Mouse (Mus musculus) forebrain, postnatal 0 days (tissue): ENCODE results near the gene D430019H16Rik. TPM values are rescaled to one million over a fixed set of nuclear protein-coding genes. Genes with fewer than 3 reads are reported as not detected.
A peak's percentile ranks its signal among the peaks of the same experiment; 100 is the strongest.

Experiments used
- ATAC-seq: fragments of 200-750 bp; cut with Nextera tagmentation; 2 replicates; pipeline ENCODE4 v1.8.0; 2017; ENCODE audit warnings: mild to moderate bottlenecking, moderate library complexity
- DNase-seq: peaks from one replicate; pipeline ENCODE4 v3.0.0-alpha.2; 2015
- H3K27ac ChIP-seq: fragments of 300-500 bp; sonication (generic); 2 replicates; pipeline ENCODE4 v1.5.1; 2014; ENCODE audit warnings: low read depth, mild to moderate bottlenecking, antibody characterized with exemption, low read length, moderate library complexity, mixed read lengths
- H3K27me3 ChIP-seq: fragments of 300-500 bp; sonication (generic); 2 replicates; pipeline ENCODE4 v1.6.1; 2014; ENCODE audit warnings: mild to moderate bottlenecking, low read length, mixed read lengths; ENCODE audit not compliant: insufficient read depth
- H3K36me3 ChIP-seq: fragments of 300-500 bp; sonication (generic); 2 replicates; pipeline ENCODE4 v1.6.1; 2014; ENCODE audit warnings: mild to moderate bottlenecking, moderate library complexity; ENCODE audit not compliant: insufficient read depth
- H3K4me1 ChIP-seq: fragments of 300-500 bp; sonication (generic); 2 replicates; pipeline ENCODE4 v1.6.1; 2014; ENCODE audit warnings: antibody characterized with exemption; ENCODE audit not compliant: insufficient read depth
- H3K4me2 ChIP-seq: fragments of 300-500 bp; sonication (generic); 2 replicates; pipeline ENCODE4 v1.6.1; 2014; ENCODE audit warnings: low read depth, mild to moderate bottlenecking, moderate library complexity
- H3K4me3 ChIP-seq: fragments of 300-500 bp; sonication (generic); 2 replicates; pipeline ENCODE4 v1.5.1; 2014; ENCODE audit warnings: low read depth, low read length, mixed read lengths
- H3K9ac ChIP-seq: fragments of 300-500 bp; sonication (generic); 2 replicates; pipeline ENCODE4 v1.6.1; 2014; ENCODE audit warnings: mild to moderate bottlenecking
- H3K9me3 ChIP-seq: fragments of 300-500 bp; sonication (generic); 2 replicates; pipeline ENCODE4 v1.6.1; 2016; ENCODE audit warnings: low read length
- CTCF ChIP-seq: sonication (generic); IDR thresholded peaks from 2 replicates; pipeline ENCODE4 v1.5.1; 2016; ENCODE audit warnings: antibody characterized with exemption, control low read depth, low read depth
- WGBS: fragments of 180-500 bp; shearing (Covaris S2); extraction: QIAGEN DNeasy Blood & Tissue Kit; methylation state at CpG from one replicate; pipeline ENCODE4 v1.1.7; 2014; 5-methylcytosine and 5-hydroxymethylcytosine counted together
- polyA plus RNA-seq: library from polyadenylated mRNA; unstranded; fragments of >200 nt; fragmentation: Nextera tagmentation; extraction: Ambion mirVana; gene quantifications from 2 replicates; pipeline ENCODE4 v1.2.1, GENCODE M21; 2015
- total RNA-seq: library from RNA; depleted of rRNA; stranded (reverse); fragments of >200 nt; gene quantifications from 2 replicates; pipeline ENCODE4 v1.2.3, GENCODE M21; 2014; rRNA removed

Gene D430019H16Rik
- total RNA-seq (192 and 208 TPM in 2 replicates), polyA plus RNA-seq (9.3 and 13.3 TPM in 2 replicates)

DNA sequence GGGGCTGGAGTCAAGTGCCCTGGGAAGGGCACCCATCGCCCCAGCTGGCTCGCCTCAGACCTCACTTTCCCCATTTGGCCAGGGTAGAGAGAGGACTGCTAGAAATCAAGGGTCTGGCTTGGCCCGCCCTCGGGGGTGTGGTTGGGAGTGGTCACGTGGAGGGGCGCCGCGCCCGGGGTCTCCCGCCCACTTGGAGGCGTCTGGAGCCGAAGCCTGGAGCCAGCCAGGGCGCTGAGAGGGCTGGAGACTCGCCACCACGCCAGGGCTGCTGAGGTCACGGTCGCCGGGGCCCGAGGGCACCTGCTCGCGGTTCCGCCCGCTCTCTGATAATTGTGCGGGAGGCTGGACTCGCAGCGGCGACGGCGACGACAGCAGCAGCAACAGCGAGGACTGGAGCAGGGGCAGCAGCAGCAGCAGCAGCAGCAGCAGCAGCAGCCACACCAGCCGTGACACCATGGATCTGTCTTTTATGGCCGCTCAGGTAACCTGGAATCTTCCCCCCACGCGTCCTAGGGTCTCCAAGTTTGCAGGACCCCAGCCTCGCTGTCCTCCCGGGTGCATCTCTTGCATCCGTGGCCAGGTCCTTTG, at the start of gene D430019H16Rik:
Gene D430019H16Rik (plus strand): TSS at position 187 of the 588 bp plus-strand sequence.
- Histone ChIP-seq H3K27me3 (no peaks in the 10 kb centered on the region), H3K4me2 (peak within 1 kb of the TSS; percentile 60), H3K9me3 (no peaks in the 10 kb centered on the region), H3K4me1 (peaks cover 18% of the 10 kb centered on the region), H3K9ac (peak within 1 kb of the TSS; percentile 90), H3K36me3 (peaks cover 6% of the 10 kb centered on the region; the same call in 1 of the 2 replicates), H3K27ac (peak within 1 kb of the TSS; percentile 91), H3K4me3 (peak within 1 kb of the TSS; percentile 89)
- DNase-seq, result peak; percentile 88
- WGBS, result under 1% methylated on average over 37 of the region's 38 CpGs
- peak; percentile 89 for ATAC-seq
- TF ChIP-seq CTCF, result no peak

DNA sequence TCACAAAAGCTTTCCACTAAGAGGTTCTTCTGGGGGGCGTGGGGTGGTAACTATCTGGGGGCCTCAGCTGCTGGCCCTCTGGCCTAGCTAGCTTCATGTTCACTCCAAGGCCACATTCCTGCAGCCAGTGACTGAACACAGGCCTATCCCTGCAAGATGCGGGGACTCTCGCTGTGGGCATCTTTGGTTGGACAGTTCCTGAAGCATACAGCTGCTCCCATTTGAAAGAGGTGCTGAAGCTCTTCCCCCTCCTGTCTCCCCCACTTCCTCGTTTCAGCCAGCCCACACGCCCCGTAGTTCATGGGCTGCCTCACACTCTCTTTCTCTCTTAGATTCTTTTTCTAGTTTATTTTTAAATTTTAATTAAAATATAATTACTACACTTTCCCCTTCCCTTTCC, 47.6 kb upstream of the D430019H16Rik start:
- DNase-seq, result no peak
- Histone ChIP-seq H3K9me3 (no peaks in the 10 kb centered on the region), H3K9ac (no peak overlapping the region), H3K4me1 (peaks cover 6% of the 10 kb centered on the region; the same call in 1 of the 2 replicates), H3K27me3 (no peaks in the 10 kb centered on the region), H3K36me3 (no peaks in the 10 kb centered on the region), H3K4me2 (no peak overlapping the region), H3K4me3 (no peak overlapping the region), H3K27ac (no peak overlapping the region)
- no peak for TF ChIP-seq CTCF
- WGBS, result 74% methylated on average over 6 of the region's 6 CpGs
- ATAC-seq, result no peak

DNA sequence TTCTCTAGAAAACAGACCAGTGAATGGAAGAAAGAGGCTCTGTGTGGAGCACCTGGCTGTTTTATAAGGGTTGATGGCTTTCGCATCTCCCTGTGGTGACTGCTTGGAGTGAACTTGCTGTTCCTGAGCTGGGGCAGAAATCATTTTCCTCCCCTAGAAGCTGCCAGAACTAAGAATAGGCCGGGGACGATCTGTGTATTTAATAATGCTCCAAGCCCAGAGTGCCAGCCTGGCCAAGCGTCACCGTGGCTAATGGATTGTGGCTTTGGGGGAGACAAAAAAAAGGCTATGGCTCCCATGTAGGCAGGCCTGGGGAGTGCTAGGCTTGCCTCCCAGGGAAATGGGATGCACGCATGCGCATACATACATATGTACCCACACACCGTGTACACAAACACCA, 39.7 kb upstream of the D430019H16Rik start:
- no peaks in the 10 kb centered on the region for H3K4me1 ChIP-seq
- DNase-seq (no peak), ATAC-seq (no peak)
- no peak overlapping the region for H3K4me3 ChIP-seq
- WGBS, result 85% methylated on average over 8 of the region's 8 CpGs
- TF ChIP-seq CTCF, result no peak
- H3K27me3 ChIP-seq, result no peaks in the 10 kb centered on the region
- H3K36me3 ChIP-seq, result no peaks in the 10 kb centered on the region
- H3K9ac ChIP-seq, result no peak overlapping the region
- H3K9me3 ChIP-seq, result no peaks in the 10 kb centered on the region
- H3K27ac ChIP-seq, result no peak overlapping the region
- no peak overlapping the region for H3K4me2 ChIP-seq

GRCm38 (mm10) chr12:105420476-105420875, 33.2 kb upstream of the D430019H16Rik start:
- no peak overlapping the region for H3K27ac ChIP-seq
- ATAC-seq (no peak), DNase-seq (no peak)
- no peak overlapping the region for H3K9ac ChIP-seq
- no peaks in the 10 kb centered on the region for H3K27me3 ChIP-seq
- no peaks in the 10 kb centered on the region for H3K36me3 ChIP-seq
- no peak overlapping the region for H3K4me2 ChIP-seq
- no peak for TF ChIP-seq CTCF
- H3K9me3 ChIP-seq, result no peaks in the 10 kb centered on the region
- WGBS, result 64% methylated on average over 6 of the region's 6 CpGs
- no peak overlapping the region for H3K4me3 ChIP-seq
- no peaks in the 10 kb centered on the region for H3K4me1 ChIP-seq

GRCm38 (mm10) chr12:105426541-105426940, 27.1 kb upstream of the D430019H16Rik start:
- no peaks in the 10 kb centered on the region for H3K9me3 ChIP-seq
- H3K9ac ChIP-seq, result no peak overlapping the region
- 0 out of 2 replicates have a peak, but pooled peaks cover 3% of the 10 kb centered on the region for H3K4me1 ChIP-seq
- TF ChIP-seq CTCF, result no peak
- no peak overlapping the region for H3K4me3 ChIP-seq
- H3K27me3 ChIP-seq, result no peaks in the 10 kb centered on the region
- no peaks in the 10 kb centered on the region for H3K36me3 ChIP-seq
- ATAC-seq, result no peak
- H3K4me2 ChIP-seq, result no peak overlapping the region
- H3K27ac ChIP-seq, result no peak overlapping the region
- 85% methylated on average over 7 of the region's 7 CpGs for WGBS
- DNase-seq, result no peak

DNA sequence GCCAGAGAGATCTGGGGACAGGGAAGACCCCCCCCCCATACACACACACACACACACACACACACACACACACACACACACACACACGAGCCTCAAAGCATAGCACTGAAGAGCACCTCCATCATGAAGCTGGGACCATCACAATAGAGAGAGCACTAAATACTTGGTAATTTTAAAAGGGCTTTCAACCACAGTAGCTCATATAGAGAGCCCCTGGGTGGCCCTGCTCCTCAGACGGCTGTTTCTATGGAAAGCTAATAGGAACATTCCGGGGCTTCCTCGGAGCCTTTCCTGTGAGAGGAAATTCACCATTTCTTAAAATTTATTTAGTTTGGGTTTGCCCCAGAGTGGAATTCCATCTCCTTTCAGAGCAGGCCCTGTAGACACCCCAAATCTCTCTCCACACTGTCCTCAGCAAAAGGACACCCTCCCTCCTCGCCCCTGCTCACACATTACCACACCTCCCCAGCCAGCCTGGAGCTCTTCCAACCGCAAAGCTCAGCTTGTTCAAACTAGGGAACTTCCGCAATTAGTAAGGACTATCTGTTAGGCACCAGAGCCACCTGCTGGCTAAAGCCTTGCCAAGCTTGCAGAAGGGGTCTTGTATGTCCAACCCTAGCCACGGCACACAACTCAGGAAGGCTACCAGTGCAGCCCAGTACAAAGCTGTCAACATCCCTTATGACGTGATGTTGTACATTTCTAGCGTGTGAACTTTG, 26.5 kb upstream of the D430019H16Rik start:
- Histone ChIP-seq H3K27ac (no peak overlapping the region), H3K9ac (no peak overlapping the region), H3K36me3 (no peaks in the 10 kb centered on the region), H3K4me2 (0 out of 2 replicates have a peak overlapping the region, but pooled peaks have one; percentile 15), H3K4me3 (no peak overlapping the region), H3K4me1 (0 out of 2 replicates have a peak, but pooled peaks cover 3% of the 10 kb centered on the region), H3K27me3 (no peaks in the 10 kb centered on the region), H3K9me3 (no peaks in the 10 kb centered on the region)
- peak; percentile 80 for ATAC-seq
- 21% methylated on average over 10 of the region's 10 CpGs for WGBS
- peak; percentile 95 for TF ChIP-seq CTCF
- DNase-seq, result peak; percentile 93

DNA sequence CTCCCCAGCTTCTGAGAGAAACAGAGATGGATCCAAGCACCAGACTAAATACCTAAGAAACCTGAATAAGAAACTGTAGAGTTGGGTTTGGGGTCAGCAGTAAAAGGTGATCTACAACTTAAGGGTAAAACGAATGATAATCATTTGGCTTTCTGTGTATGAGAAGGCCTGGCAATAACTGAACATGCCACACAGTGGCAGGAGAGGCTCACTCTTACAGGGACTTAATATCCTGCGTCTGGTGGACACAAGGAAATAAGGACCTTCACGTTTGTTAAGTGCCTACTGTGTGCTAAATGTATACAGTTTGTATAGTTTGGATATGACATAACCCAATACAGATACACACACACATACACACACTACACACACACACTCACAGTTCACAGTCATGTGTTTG, 21.8 kb upstream of the D430019H16Rik start:
- ATAC-seq, result peak; percentile 27; the same call in 1 of the 2 replicates
- Histone ChIP-seq H3K27ac (no peak overlapping the region), H3K4me1 (0 out of 2 replicates have a peak, but pooled peaks cover 3% of the 10 kb centered on the region)

More for the DNA sequence above, 21.8 kb upstream of the D430019H16Rik start:
- no peaks in the 10 kb centered on the region for H3K27me3 ChIP-seq
- no peak overlapping the region for H3K4me2 ChIP-seq
- H3K36me3 ChIP-seq, result no peaks in the 10 kb centered on the region
- 44% methylated on average over 3 of the region's 3 CpGs for WGBS
- no peak overlapping the region for H3K4me3 ChIP-seq
- TF ChIP-seq CTCF, result peak; percentile 81
- peak; percentile 66 for DNase-seq
- H3K9me3 ChIP-seq, result no peaks in the 10 kb centered on the region
- H3K9ac ChIP-seq, result no peak overlapping the region
